Mouse (Mus musculus): ENCODE results near the gene Nat9. TPM values are rescaled to one million over a fixed set of nuclear protein-coding genes. Genes with fewer than 3 reads are reported as not detected.

Gene Nat9
- 14.3 and 23.2 TPM in 2 replicates for polyA plus RNA-seq (2015; fragmentation: Nextera tagmentation; extraction: Ambion mirVana)

DNA sequence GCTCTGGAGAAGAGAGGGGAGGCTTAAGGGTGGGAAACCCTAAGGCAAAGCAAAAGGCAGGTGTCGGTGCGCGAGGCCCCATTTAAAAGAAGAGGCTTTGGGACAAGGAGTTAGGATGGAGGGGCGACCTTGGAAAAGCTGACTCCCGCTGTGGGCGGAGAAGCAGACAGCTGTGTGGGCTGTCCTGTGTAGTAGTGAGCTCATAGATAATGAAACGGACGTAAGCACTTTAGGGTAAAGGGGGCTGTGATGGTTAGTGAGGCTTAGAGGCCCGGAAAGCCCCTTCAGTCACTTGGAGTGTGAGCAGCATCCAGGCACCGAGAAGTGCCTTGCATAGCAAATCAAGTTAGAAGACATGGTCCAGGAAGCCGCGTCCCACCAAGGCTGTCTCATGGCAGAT is at the start of gene Nat9:
Gene Nat9, minus strand, starts transcription at position 167 of the 400 bp plus-strand sequence.

GRCm38 (mm10) chr11:115187224-115187639 is 427 bp downstream of the Nat9 start, which contains the start of gene Tmem104:
Gene Tmem104 (plus strand): TSS chr11:115187487.

GRCm38 (mm10) chr11:115162832-115163480 is 24.7 kb downstream of the Nat9 start, which contains the start of gene Slc9a3r1:
Gene Slc9a3r1 (plus strand): TSS chr11:115163341.

GRCm38 (mm10) chr11:115133800-115134199 is 53.9 kb downstream of the Nat9 start, which contains the start of gene Cd300lf:
Gene Cd300lf (minus strand): TSS chr11:115133992.

Other genes with a start within 250 kb of the Nat9 start
- not detected in 2 replicates for gene Cd300c, start 218.7 kb downstream of the Nat9 start, polyA plus RNA-seq (2015; fragmentation: Nextera tagmentation; extraction: Ambion mirVana)
- 1.1 and 3.8 TPM in 2 replicates for gene Cd300ld, start 197.9 kb downstream of the Nat9 start, polyA plus RNA-seq (2015; fragmentation: Nextera tagmentation; extraction: Ambion mirVana)
- gene Cd300c2, start 186.0 kb downstream of the Nat9 start, polyA plus RNA-seq (2015; fragmentation: Nextera tagmentation; extraction: Ambion mirVana), result 2.9 and 8.2 TPM in 2 replicates
- gene Cd300ld2, start 171.7 kb downstream of the Nat9 start, polyA plus RNA-seq (2015; fragmentation: Nextera tagmentation; extraction: Ambion mirVana), result not detected in 2 replicates
- 0.16 TPM in 1 of 2 replicates, not detected in the other for gene Cd300ld4, start 160.8 kb downstream of the Nat9 start, polyA plus RNA-seq (2015; fragmentation: Nextera tagmentation; extraction: Ambion mirVana)
- 0.16 TPM in 1 of 2 replicates, not detected in the other for gene Cd300ld5, start 150.1 kb downstream of the Nat9 start, polyA plus RNA-seq (2015; fragmentation: Nextera tagmentation; extraction: Ambion mirVana)
- gene Cd300ld3, start 139.4 kb downstream of the Nat9 start, polyA plus RNA-seq (2015; fragmentation: Nextera tagmentation; extraction: Ambion mirVana), result not detected in 2 replicates
- gene Cd300e, start 125.7 kb downstream of the Nat9 start, polyA plus RNA-seq (2015; fragmentation: Nextera tagmentation; extraction: Ambion mirVana), result not detected in 2 replicates
- gene Rab37, start 96.4 kb downstream of the Nat9 start, polyA plus RNA-seq (2015; fragmentation: Nextera tagmentation; extraction: Ambion mirVana), result 0.52 and 0.54 TPM in 2 replicates
- 1.1 and 9.2 TPM in 2 replicates for gene Cd300lf, start 53.9 kb downstream of the Nat9 start, polyA plus RNA-seq (2015; fragmentation: Nextera tagmentation; extraction: Ambion mirVana)
- 87.0 and 97.9 TPM in 2 replicates for gene Slc9a3r1, start 24.5 kb downstream of the Nat9 start, polyA plus RNA-seq (2015; fragmentation: Nextera tagmentation; extraction: Ambion mirVana)
- 9.5 and 12.8 TPM in 2 replicates for gene Tmem104, start 372 bp downstream of the Nat9 start, polyA plus RNA-seq (2015; fragmentation: Nextera tagmentation; extraction: Ambion mirVana)
- 0.16 and 0.17 TPM in 2 replicates for gene Grin2c, start 79.4 kb upstream of the Nat9 start, polyA plus RNA-seq (2015; fragmentation: Nextera tagmentation; extraction: Ambion mirVana)
- 5.7 and 6.2 TPM in 2 replicates for gene Fdxr, start 89.2 kb upstream of the Nat9 start, polyA plus RNA-seq (2015; fragmentation: Nextera tagmentation; extraction: Ambion mirVana)
- 0.26 and 0.30 TPM in 2 replicates for gene Fads6, start 109.8 kb upstream of the Nat9 start, polyA plus RNA-seq (2015; fragmentation: Nextera tagmentation; extraction: Ambion mirVana)
- gene Otop2, start 119.3 kb upstream of the Nat9 start, polyA plus RNA-seq (2015; fragmentation: Nextera tagmentation; extraction: Ambion mirVana), result not detected in 2 replicates
- not detected in 2 replicates for gene Ush1g, start 134.2 kb upstream of the Nat9 start, polyA plus RNA-seq (2015; fragmentation: Nextera tagmentation; extraction: Ambion mirVana)
- not detected in 2 replicates for gene Otop3, start 146.9 kb upstream of the Nat9 start, polyA plus RNA-seq (2015; fragmentation: Nextera tagmentation; extraction: Ambion mirVana)
- gene Hid1, start 179.9 kb upstream of the Nat9 start, polyA plus RNA-seq (2015; fragmentation: Nextera tagmentation; extraction: Ambion mirVana), result 11.1 and 12.8 TPM in 2 replicates
- 7.2 and 7.3 TPM in 2 replicates for gene Cdr2l, start 194.1 kb upstream of the Nat9 start, polyA plus RNA-seq (2015; fragmentation: Nextera tagmentation; extraction: Ambion mirVana)
- gene Mrpl58, start 215.9 kb upstream of the Nat9 start, polyA plus RNA-seq (2015; fragmentation: Nextera tagmentation; extraction: Ambion mirVana), result 131 and 132 TPM in 2 replicates
- gene Atp5h, start 232.1 kb upstream of the Nat9 start, polyA plus RNA-seq (2015; fragmentation: Nextera tagmentation; extraction: Ambion mirVana), result 784 and 794 TPM in 2 replicates
- gene Kctd2, start 232.3 kb upstream of the Nat9 start, polyA plus RNA-seq (2015; fragmentation: Nextera tagmentation; extraction: Ambion mirVana), result 11.1 and 11.3 TPM in 2 replicates